Mouse (Mus musculus) heart, embryonic 16.5 days (tissue): ENCODE data around the gene Pkd1. TPM values are rescaled to one million over a fixed set of nuclear protein-coding genes. Genes with fewer than 3 reads are reported as not detected.

Source experiments
- ATAC-seq: fragments of 200-750 bp; cut with Nextera tagmentation; replicated peaks from 2 replicates; pipeline ENCODE4 v1.8.0; 2017; ENCODE audit warnings: moderate number of reproducible peaks; ENCODE audit not compliant: insufficient read depth, low FRiP score; ENCODE audit errors: extremely low read depth
- H3K27ac ChIP-seq: fragments of 300-500 bp; sonication (generic); 2 replicates; pipeline ENCODE4 v1.5.1; 2014; ENCODE audit warnings: mild to moderate bottlenecking, low read length, control low read depth, moderate library complexity
- H3K27me3 ChIP-seq: fragments of 300-500 bp; sonication (generic); 2 replicates; pipeline ENCODE4 v1.6.1; 2014; ENCODE audit warnings: low read length, mixed read lengths; ENCODE audit not compliant: control insufficient read depth, insufficient read depth
- H3K36me3 ChIP-seq: fragments of 300-500 bp; sonication (generic); 2 replicates; pipeline ENCODE4 v1.6.1; 2014; ENCODE audit not compliant: control insufficient read depth, insufficient read depth
- H3K4me1 ChIP-seq: fragments of 300-500 bp; sonication (generic); 2 replicates; pipeline ENCODE4 v1.6.1; 2014; ENCODE audit warnings: low read length, mixed read lengths; ENCODE audit not compliant: control insufficient read depth, insufficient read depth
- H3K4me2 ChIP-seq: fragments of 300-500 bp; sonication (generic); 2 replicates; pipeline ENCODE4 v1.6.1; 2014; ENCODE audit warnings: low read depth, mild to moderate bottlenecking, control low read depth, low read length
- H3K4me3 ChIP-seq: fragments of 300-500 bp; sonication (generic); 2 replicates; pipeline ENCODE4 v1.5.1; 2014; ENCODE audit warnings: mild to moderate bottlenecking, control low read depth, low read length
- H3K9ac ChIP-seq: fragments of 300-500 bp; sonication (generic); 2 replicates; pipeline ENCODE4 v1.6.1; 2014; ENCODE audit warnings: low read length, control low read depth
- H3K9me3 ChIP-seq: fragments of 300-500 bp; sonication (generic); replicated peaks from 2 replicates; pipeline ENCODE4 v1.6.1; 2016; ENCODE audit warnings: low read length; ENCODE audit not compliant: control insufficient read depth
- WGBS: fragments of 180-500 bp; shearing (Covaris S2); extraction: QIAGEN DNeasy Blood & Tissue Kit; methylation state at CpG from one replicate; pipeline ENCODE4 v1.1.7; 2014; 5-methylcytosine and 5-hydroxymethylcytosine counted together
- polyA plus RNA-seq: library from polyadenylated mRNA; unstranded; fragments of >200 nt; fragmentation: Nextera tagmentation; extraction: Ambion mirVana; gene quantifications from 2 replicates; pipeline ENCODE4 v1.2.1, GENCODE M21; 2015

Gene Pkd1
- polyA plus RNA-seq, 1 experiment from 2014 or later = 18.4 TPM

- Histone ChIP-seq H3K27me3 (no peaks in the 10 kb centered on the region), H3K4me1 (no peaks in the 10 kb centered on the region), H3K9ac (no peak overlapping the region), H3K9me3 (no peaks in the 10 kb centered on the region), H3K27ac (no peak overlapping the region), H3K36me3 (peaks cover 45% of the 10 kb centered on the region), H3K4me2 (no peak overlapping the region), H3K4me3 (no peak overlapping the region)
- ATAC-seq = no peak
- WGBS = 76% methylated on average over 5 of the region's 5 CpGs
Observed at GRCm38 (mm10) chr17:24593248-24593647, 43.6 kb downstream of the Pkd1 start.

- no peak for ATAC-seq
- 90% methylated on average over 26 of the region's 26 CpGs for WGBS
Observed at GRCm38 (mm10) chr17:24593992-24594890, 44.6 kb downstream of the Pkd1 start.

GRCm38 (mm10) chr17:24595126-24596072 is 45.8 kb downstream of the Pkd1 start:
- no peak overlapping the region for H3K9ac ChIP-seq
- peaks cover 54% of the 10 kb centered on the region for H3K36me3 ChIP-seq
- no peak overlapping the region for H3K4me3 ChIP-seq
- WGBS = 70% methylated on average over 17 of the region's 17 CpGs
- ATAC-seq = no peak
- H3K4me2 ChIP-seq = no peak overlapping the region
- H3K4me1 ChIP-seq = no peaks in the 10 kb centered on the region
- H3K27ac ChIP-seq = no peak overlapping the region
- no peaks in the 10 kb centered on the region for H3K9me3 ChIP-seq
- no peaks in the 10 kb centered on the region for H3K27me3 ChIP-seq

More at GRCm38 (mm10) chr17:24593992-24594890, 44.6 kb downstream of the Pkd1 start:
- H3K9ac ChIP-seq = no peak overlapping the region
- no peaks in the 10 kb centered on the region for H3K27me3 ChIP-seq
- no peak overlapping the region for H3K4me3 ChIP-seq
- no peaks in the 10 kb centered on the region for H3K9me3 ChIP-seq
- no peaks in the 10 kb centered on the region for H3K4me1 ChIP-seq
- H3K27ac ChIP-seq = no peak overlapping the region
- no peak overlapping the region for H3K4me2 ChIP-seq
- H3K36me3 ChIP-seq = peaks cover 50% of the 10 kb centered on the region

- WGBS = 75% methylated on average over 5 of the region's 5 CpGs
- no peaks in the 10 kb centered on the region for H3K9me3 ChIP-seq
- H3K9ac ChIP-seq = no peak overlapping the region
- no peak overlapping the region for H3K27ac ChIP-seq
- no peak for ATAC-seq
- peaks cover 56% of the 10 kb centered on the region for H3K36me3 ChIP-seq
- H3K4me3 ChIP-seq = no peak overlapping the region
- H3K4me2 ChIP-seq = no peak overlapping the region
- H3K27me3 ChIP-seq = no peaks in the 10 kb centered on the region
- no peaks in the 10 kb centered on the region for H3K4me1 ChIP-seq
Observed at GRCm38 (mm10) chr17:24596073-24596466, 46.4 kb downstream of the Pkd1 start.

GRCm38 (mm10) chr17:24596471-24597183 is 47.0 kb downstream of the Pkd1 start:
- no peaks in the 10 kb centered on the region for H3K27me3 ChIP-seq
- WGBS = 89% methylated on average over 19 of the region's 19 CpGs
- no peak for ATAC-seq
- peaks cover 58% of the 10 kb centered on the region for H3K36me3 ChIP-seq
- no peak overlapping the region for H3K27ac ChIP-seq
- H3K9ac ChIP-seq = no peak overlapping the region
- no peaks in the 10 kb centered on the region for H3K4me1 ChIP-seq
- H3K4me2 ChIP-seq = no peak overlapping the region
- no peak overlapping the region for H3K4me3 ChIP-seq
- H3K9me3 ChIP-seq = no peaks in the 10 kb centered on the region

- 90% methylated on average over 3 of the region's 3 CpGs for WGBS
Observed at GRCm38 (mm10) chr17:24597989-24598388, 48.4 kb downstream of the Pkd1 start.

GRCm38 (mm10) chr17:24600502-24600901 is 50.9 kb downstream of the Pkd1 start:
- H3K9ac ChIP-seq = no peak overlapping the region
- no peaks in the 10 kb centered on the region for H3K27me3 ChIP-seq
- no peak overlapping the region for H3K27ac ChIP-seq
- ATAC-seq = no peak
- H3K9me3 ChIP-seq = no peaks in the 10 kb centered on the region
- no peak overlapping the region for H3K4me2 ChIP-seq
- no peak overlapping the region for H3K4me3 ChIP-seq
- no peaks in the 10 kb centered on the region for H3K4me1 ChIP-seq
- 80% methylated on average over 4 of the region's 4 CpGs for WGBS
- H3K36me3 ChIP-seq = peaks cover 61% of the 10 kb centered on the region

More at GRCm38 (mm10) chr17:24597989-24598388, 48.4 kb downstream of the Pkd1 start:
- Histone ChIP-seq H3K27me3 (no peaks in the 10 kb centered on the region), H3K9me3 (no peaks in the 10 kb centered on the region), H3K36me3 (peaks cover 65% of the 10 kb centered on the region), H3K4me1 (no peaks in the 10 kb centered on the region), H3K4me2 (no peak overlapping the region), H3K9ac (no peak overlapping the region), H3K27ac (no peak overlapping the region), H3K4me3 (no peak overlapping the region)
- ATAC-seq = no peak

GRCm38 (mm10) chr17:24603961-24604360 is 54.3 kb downstream of the Pkd1 start:
- Histone ChIP-seq H3K4me2 (no peak overlapping the region), H3K4me3 (no peak overlapping the region), H3K27me3 (no peaks in the 10 kb centered on the region), H3K4me1 (no peaks in the 10 kb centered on the region), H3K27ac (no peak overlapping the region), H3K36me3 (peaks cover 62% of the 10 kb centered on the region), H3K9ac (no peak overlapping the region), H3K9me3 (no peaks in the 10 kb centered on the region)
- no peak for ATAC-seq
- 90% methylated on average over 8 of the region's 8 CpGs for WGBS
